35 mouse cellular contexts compared by ENCODE assay signal in genomic region chr13:29553792-29554191, GRCm38 (mm10).
"Had no signal": no experiment of that assay in that cellular context is flagged by ENCODE, and none has a peak within 500 bp of the region (broad histone marks: within the 10 kb centered on the region; RNA-seq: fewer than 3 reads in every experiment).

No protein-coding gene starts in this region.

- H3K9ac ChIP-seq: heart, embryonic 12.5 days; heart, embryonic 13.5 days; heart, embryonic 15.5 days; hindbrain, embryonic 12.5 days; hindbrain, embryonic 13.5 days; hindbrain, embryonic 14.5 days; hindbrain, embryonic 15.5 days; intestine, embryonic 15.5 days; kidney, embryonic 15.5 days had no signal

- H3K27me3 ChIP-seq: heart, embryonic 12.5 days; heart, embryonic 13.5 days; heart, embryonic 15.5 days; hindbrain, embryonic 12.5 days; hindbrain, embryonic 13.5 days; hindbrain, embryonic 15.5 days; intestine, embryonic 15.5 days; kidney, embryonic 15.5 days had no signal

- H3K27ac ChIP-seq: heart, embryonic 10.5 days; heart, embryonic 13.5 days; heart, embryonic 15.5 days; hindbrain, embryonic 10.5 days; hindbrain, embryonic 12.5 days; hindbrain, embryonic 13.5 days; hindbrain, embryonic 14.5 days; hindbrain, embryonic 15.5 days; hindbrain, postnatal 0 days; intestine, embryonic 15.5 days; kidney, embryonic 15.5 days; kidney, postnatal 0 days; left cerebral cortex, adult 2 months had no signal

- H3K4me2 ChIP-seq: heart, embryonic 11.5 days; heart, embryonic 12.5 days; heart, embryonic 13.5 days; heart, embryonic 15.5 days; hindbrain, embryonic 12.5 days; hindbrain, embryonic 13.5 days; hindbrain, embryonic 14.5 days; hindbrain, embryonic 15.5 days; intestine, embryonic 15.5 days; kidney, embryonic 15.5 days had no signal

- DNase-seq: heart, postnatal 10 days; heart, postnatal 14 days; heart, postnatal 36 days; heart, postnatal 4 days; kidney, adult 11 months; kidney, adult 18-20 months; kidney, adult 2 months; kidney, adult 8-10 months; kidney, adult 9 months; kidney, postnatal 10 days; kidney, postnatal 14 days; kidney, postnatal 25 days; kidney, postnatal 36 days; kidney, postnatal 4 days; layer of hippocampus, adult 9-11 months; layer of hippocampus, postnatal 36 days had no signal

- H3K4me1 ChIP-seq: hindbrain, embryonic 10.5 days; hindbrain, embryonic 12.5 days; intestine, embryonic 15.5 days had no signal

- H3K36me3 ChIP-seq: heart, embryonic 10.5 days; heart, embryonic 12.5 days; heart, embryonic 15.5 days; hindbrain, embryonic 10.5 days; hindbrain, embryonic 12.5 days; hindbrain, embryonic 13.5 days; hindbrain, embryonic 15.5 days; intestine, embryonic 15.5 days; kidney, embryonic 15.5 days had no signal

- H3K9me3 ChIP-seq: heart, embryonic 10.5 days; heart, embryonic 12.5 days; heart, embryonic 13.5 days; heart, embryonic 15.5 days; hindbrain, embryonic 10.5 days; hindbrain, embryonic 12.5 days; hindbrain, embryonic 13.5 days; hindbrain, embryonic 15.5 days; intestine, embryonic 15.5 days; kidney, embryonic 15.5 days had no signal

- ATAC-seq: hindbrain, embryonic 16.5 days; hindbrain, postnatal 0 days; inflammation-experienced regulatory T-cells, adult 6 months; intestine, embryonic 15.5 days; intestine, embryonic 16.5 days; intestine, postnatal 0 days had no signal

- H3K4me3 ChIP-seq: heart, embryonic 10.5 days; heart, embryonic 12.5 days; heart, embryonic 13.5 days; heart, embryonic 15.5 days; hindbrain, embryonic 10.5 days; hindbrain, embryonic 12.5 days; hindbrain, embryonic 13.5 days; hindbrain, embryonic 15.5 days; intestine, embryonic 15.5 days; kidney, embryonic 15.5 days; left cerebral cortex, adult 2 months had no signal
